Mouse (Mus musculus) adrenal gland, adult 18-20 months (tissue): Measurements from ENCODE around the gene Ptcra. TPM values are rescaled to one million over a fixed set of nuclear protein-coding genes. Genes with fewer than 3 reads are reported as not detected.
A peak's percentile ranks its signal among the peaks of the same experiment; 100 is the strongest.
"Not testable (repeated sequence)": the region's sequence is repeated elsewhere in the genome, so short reads cannot be mapped to it uniquely, and the experiment has no call there.

Source experiments
- DNase-seq, 2 experiments: peaks; one replicate each; pipeline ENCODE4 v3.0.0; 2021 to 2022; ENCODE audit warnings: low spot score in 2 of 2
- long read RNA-seq, 2 experiments: library from polyadenylated mRNA; stranded (forward); transcript quantifications; one replicate each; pipeline ENCODE4 v2.0.0; 2021
- total RNA-seq, 2 experiments: library from RNA; stranded (reverse); gene quantifications; 1 replicate in 1 of 2; 2 replicates in 1 of 2; pipeline ENCODE4 v1.2.3; 2021

Gene Ptcra
- total RNA-seq = not detected
- long read RNA-seq, experiment 1 = 0 reads
- long read RNA-seq, experiment 2 = 0 reads

GRCm38 (mm10) chr17:46763544-46763943 is at the start of gene Ptcra:
Gene Ptcra, minus strand, starts transcription at chr17:46763712.
- DNase-seq = no peak

GRCm38 (mm10) chr17:46812442-46812841 is 48.9 kb upstream of the Ptcra start:
- DNase-seq = no peak

- no peak for DNase-seq
Measured at GRCm38 (mm10) chr17:46810672-46811071, 47.2 kb upstream of the Ptcra start.

DNA sequence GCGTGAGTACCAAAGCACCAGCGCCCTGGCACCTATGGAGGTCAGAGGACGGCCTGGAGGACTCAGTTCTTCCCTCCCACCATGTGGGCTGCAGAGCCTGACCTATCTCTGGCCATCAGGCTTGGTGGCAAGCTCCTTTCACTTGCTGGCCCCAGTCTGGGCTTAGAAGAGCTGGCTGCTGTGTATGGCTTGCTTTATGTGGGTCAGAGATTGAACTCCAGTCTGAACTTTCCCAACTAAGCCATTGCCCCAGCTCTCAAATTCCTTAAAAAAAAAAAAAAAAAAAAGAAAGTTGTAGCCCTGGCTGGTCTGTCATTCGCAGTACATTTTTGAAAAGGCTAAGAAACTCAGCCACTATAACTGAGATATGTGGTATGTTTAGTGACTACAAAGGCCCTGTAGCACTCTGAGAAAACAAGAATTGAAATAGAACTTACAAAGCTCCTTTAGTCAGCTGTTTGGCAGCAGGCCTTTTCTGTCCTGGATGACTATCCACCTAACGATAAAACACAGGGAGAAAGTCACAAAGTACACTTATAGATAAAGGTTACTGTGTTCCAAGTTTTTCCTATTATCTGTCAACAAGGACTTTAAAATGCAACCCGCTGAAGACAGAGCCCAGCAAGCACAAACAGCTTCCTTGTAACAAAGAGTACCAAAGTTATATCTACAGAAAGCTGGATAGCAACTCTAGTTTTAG is 45.8 kb upstream of the Ptcra start:
- DNase-seq = no peak

DNA sequence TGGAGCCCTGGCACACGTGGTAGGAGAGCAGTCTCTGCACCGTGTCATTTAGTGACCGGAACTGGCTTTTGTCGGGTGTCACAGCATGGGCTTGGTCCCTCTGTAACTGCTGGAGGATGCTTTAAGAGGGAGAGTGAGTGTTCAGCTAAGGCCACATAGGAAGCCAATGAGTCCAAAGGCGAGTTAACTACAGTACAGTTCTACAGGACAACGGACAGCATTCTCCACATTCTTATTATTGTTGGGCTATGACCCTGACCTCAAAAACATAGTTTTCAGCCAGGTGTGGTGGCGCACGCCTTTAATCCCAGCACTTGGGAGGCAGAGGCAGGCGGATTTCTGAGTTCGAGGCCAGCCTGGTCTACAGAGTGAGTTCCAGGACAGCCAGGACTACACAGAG is 44.9 kb upstream of the Ptcra start:
- no peak for DNase-seq

- no peak for DNase-seq
Measured at GRCm38 (mm10) chr17:46801761-46802160, 38.2 kb upstream of the Ptcra start.

GRCm38 (mm10) chr17:46799680-46800079 is 36.2 kb upstream of the Ptcra start:
- DNase-seq = no peak

DNA sequence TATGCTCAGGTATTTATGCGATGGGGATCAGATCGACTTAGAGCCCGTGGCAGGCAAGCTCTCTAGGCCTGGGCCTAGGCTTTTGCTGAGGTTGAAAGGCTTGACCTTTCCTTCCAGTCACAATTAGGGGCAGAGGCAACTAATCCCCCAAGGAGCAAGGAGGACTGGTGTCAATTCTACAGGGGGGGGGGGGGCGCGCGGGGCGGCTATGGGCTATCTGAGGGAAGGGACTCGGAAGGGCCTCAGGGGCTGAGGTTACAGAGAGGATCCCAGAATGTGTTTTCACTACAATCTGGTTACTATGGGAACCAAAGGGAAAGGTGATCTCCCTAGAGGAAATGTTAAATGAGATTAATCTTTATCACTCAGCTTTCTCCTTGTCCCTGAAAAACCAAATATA is 33.9 kb upstream of the Ptcra start:
- no peak for DNase-seq

GRCm38 (mm10) chr17:46796743-46797142 is 33.2 kb upstream of the Ptcra start:
- no peak for DNase-seq

DNA sequence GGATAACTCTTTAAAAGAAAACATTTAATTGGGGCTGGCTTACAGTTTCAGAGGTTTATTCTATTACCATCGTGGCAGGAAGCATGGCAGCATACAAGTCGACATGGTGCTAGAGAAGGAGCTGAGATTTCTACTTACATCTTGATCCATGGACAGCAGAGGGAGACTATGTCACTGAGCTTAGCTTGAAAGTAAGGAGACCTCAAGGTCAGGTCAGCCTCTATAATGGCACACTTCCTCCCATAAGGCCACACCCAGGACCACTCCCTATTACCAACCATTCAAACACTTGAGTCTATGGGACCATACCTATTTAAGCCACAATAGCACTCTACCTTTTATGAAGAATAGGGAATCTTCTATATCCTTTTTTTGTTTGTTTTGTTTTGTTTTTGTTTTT is 29.5 kb upstream of the Ptcra start:
- no peak for DNase-seq

- DNase-seq = not testable (repeated sequence)
Measured at GRCm38 (mm10) chr17:46787974-46788373, 24.5 kb upstream of the Ptcra start.

- no peak for DNase-seq
Measured at GRCm38 (mm10) chr17:46786952-46787351, 23.4 kb upstream of the Ptcra start.

DNA sequence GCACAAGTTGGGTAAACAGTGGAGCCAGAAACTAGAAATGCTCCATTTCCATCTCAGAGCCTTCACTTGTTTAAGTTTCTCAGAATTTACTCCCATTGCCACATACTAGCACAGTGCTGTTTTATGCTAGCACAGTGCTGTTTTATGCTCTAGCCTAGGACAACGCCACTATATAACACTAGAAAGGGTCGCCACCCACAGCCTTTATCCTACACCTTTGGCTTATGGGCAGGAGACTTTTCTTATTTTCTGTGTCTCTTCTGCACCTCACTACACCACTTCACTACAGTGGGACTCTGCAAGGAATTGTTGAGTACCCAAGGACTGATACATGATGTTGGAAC is 19.7 kb upstream of the Ptcra start:
- no peak for DNase-seq

- peak; percentile 85 to 88 for DNase-seq
Measured at GRCm38 (mm10) chr17:46782341-46783221, 19.1 kb upstream of the Ptcra start, which contains the start of gene Rpl7l1. Gene Rpl7l1, minus strand, starts transcription at chr17:46782672.

- DNase-seq = no peak
Measured at GRCm38 (mm10) chr17:46781876-46782275, 18.4 kb upstream of the Ptcra start.

- no peak for DNase-seq
Measured at GRCm38 (mm10) chr17:46776087-46776486, 12.6 kb upstream of the Ptcra start.

- DNase-seq = no peak
Measured at GRCm38 (mm10) chr17:46775070-46775469, 11.6 kb upstream of the Ptcra start.

DNA sequence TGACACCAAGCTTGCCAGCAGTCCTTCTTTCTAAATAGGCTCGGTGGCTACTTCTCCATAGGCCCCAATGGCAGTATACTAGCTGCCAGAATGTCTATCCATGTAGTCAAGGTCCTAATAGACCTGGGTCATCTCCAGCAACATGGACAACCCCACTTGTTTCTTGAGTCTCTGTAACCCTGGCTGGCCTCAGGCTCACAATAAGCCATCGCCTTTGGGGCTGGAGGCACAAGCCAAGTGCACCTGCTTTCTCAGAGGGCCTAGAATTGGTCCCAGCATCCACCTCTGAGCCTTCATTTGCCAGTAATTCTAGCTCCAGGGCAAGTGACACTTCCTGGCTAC is 10.6 kb upstream of the Ptcra start:
- no peak for DNase-seq

GRCm38 (mm10) chr17:46773278-46774130 is 10.0 kb upstream of the Ptcra start:
- no peak for DNase-seq

DNA sequence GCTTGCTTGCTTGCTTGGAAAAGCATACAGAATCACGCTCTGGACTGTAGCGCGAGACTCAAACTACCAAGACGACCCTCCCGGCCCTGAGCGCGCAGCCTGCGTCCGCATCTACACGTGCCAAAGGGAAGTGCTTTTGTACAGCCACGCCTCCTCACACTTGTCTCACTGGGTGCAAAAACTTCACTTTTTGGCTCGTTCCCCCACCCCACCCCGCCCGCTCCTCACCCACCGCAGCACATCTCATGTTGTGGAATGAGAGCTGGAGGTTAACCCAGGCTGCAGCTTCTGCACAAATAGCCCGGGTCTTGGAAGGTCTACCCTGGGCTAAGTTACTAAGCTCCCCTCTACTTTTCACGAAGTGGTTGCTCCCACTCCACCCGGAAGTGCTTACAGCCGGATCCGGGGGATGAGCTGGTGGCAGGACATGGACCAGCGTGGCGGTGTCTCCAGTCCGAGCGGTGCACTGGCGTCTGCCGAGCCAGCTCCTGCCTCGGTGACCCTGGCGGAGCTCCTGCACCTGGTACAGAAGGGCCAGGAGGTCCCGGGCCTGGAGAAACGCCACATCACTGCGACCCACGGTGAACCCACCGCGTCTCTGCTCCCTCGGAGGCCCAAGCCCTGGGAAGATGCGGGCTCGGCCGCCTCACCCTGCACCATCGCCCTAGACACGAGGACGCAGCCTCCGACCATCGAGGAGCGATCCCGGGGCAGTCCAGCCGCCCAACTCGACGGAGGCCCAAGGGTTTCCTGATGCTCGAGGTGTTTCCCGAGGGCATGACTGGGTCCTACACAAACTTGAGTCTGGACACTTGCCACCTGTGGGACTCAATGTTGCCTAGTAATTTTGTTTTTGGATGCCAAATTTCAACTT is 9.1 kb upstream of the Ptcra start, which contains the start of gene 2310039H08Rik:
Gene 2310039H08Rik, plus strand, starts transcription at position 232 of the 874 bp plus-strand sequence.
- DNase-seq = peak; percentile 73 to 79
